Mouse (Mus musculus): ENCODE measurements around the gene Gm20696.

DNA sequence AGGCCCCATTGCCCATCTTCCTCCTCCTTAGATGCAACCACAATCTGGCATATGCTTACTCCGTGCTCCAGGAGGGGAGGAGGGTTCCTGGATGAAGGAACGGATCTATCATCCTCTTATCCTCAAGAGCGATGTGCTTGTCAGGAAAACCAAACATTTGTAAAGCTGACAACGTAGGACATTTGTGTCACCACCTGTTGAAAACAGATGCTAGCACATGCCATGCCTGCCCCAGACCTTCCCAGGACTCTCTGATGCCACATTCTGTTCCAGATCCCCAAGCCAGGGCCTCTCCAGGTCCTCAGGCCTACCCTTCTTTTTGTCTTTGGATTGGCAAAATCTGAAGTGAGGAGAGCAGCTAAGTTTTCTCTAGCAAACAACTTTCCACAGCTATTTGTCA, 257.7 kb downstream of the Gm20696 start:
- no peak for TF ChIP-seq POLR2A (IDR thresholded peaks at IDR 0.05; ENCODE audit: insufficient read depth, low read length)
- TF ChIP-seq CTCF (IDR thresholded peaks at IDR 0.05; ENCODE audit: low read depth, low read length), result no peak

Measured in ES-Bruce4 (cell line).